Mouse (Mus musculus) cerebellum, adult 8-10 months (tissue): ENCODE measurements at regions not wholly inside any gene's neighbourhood (a gene's known extent, or its start where the extent isn't known, plus 50 kb on each side); places are given as distances from the start of the nearest gene placed in this dataset.

Experiments used
- DNase-seq: peaks from one replicate; pipeline ENCODE4 v3.0.0; 2022

DNA sequence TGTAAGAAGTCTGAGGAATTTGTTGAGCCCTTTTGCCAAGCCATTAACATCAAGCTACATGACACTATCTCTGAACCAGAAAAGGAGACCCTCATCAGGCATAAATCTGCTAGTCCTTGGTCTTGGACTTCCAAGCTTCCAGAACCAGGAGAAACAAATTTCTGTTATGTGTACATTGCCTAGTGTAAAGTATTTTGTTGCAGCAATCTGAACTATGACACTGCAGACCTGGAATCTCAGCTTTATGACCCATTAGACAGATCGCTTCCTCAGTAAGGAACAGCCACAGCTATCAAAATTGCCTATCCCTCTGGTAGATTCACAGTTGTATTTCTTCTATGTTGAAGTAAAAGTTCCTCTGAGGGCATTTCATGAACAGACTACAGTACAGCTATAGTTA is 199.1 kb upstream of the Tmem161b start:
- DNase-seq, result no peak

DNA sequence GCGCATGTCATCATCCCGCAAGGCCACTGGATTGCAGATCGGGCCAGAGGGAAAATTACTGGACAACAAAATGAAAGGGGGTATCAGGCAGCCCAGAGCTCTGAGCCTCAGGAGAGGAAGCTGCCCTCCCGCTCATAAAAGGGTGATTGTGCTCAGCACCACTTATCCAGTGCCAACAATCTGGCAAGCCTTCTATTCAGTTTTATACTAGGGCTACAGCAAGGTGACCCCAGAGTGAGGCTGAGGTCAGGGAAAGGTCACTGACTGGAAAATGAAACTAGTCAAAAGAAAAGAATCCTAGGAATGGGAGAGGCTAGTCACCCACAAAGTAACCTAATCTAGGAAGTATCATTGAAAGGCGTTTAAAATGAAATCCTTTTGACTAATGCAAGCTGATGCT is 198.5 kb upstream of the Tmem161b start:
- no peak for DNase-seq

DNA sequence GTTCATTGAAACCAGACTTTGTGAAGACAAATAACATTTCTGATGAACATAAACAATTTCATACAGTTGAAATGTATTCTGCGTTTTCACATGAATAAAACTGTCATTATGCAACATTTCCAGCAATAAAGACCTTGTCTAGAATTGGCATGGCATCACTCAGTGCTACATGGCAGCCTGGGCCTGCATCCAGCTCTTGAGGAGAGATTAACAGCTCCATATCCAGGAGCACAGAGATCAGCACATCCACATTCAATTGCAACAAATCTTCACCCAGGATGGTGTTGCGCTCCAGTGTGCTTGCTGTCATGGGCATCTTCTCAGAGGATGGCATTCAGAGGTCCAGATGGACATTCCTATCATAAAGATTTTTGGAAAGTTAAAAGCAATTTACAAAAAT is 196.7 kb upstream of the Tmem161b start:
- no peak for DNase-seq

DNA sequence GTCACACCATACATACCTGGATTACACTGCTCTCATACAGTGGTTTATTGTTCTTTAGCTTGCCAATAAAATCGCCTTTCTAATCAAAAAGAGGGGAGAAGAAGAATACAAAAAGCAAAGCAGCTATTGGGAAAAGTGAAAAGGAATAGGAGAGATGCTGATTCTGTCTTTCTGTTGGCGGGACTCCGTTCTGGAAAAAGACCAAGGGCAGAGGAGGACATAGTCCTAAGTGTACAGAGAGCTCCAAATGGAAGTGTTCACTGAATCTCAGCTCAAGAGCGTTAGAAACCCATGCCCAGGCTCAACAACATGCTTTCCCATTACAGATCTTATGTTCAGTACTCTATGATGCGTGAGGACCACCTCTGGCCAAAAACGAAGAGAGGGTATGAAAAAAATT is 174.4 kb upstream of the Tmem161b start:
- no peak for DNase-seq

DNA sequence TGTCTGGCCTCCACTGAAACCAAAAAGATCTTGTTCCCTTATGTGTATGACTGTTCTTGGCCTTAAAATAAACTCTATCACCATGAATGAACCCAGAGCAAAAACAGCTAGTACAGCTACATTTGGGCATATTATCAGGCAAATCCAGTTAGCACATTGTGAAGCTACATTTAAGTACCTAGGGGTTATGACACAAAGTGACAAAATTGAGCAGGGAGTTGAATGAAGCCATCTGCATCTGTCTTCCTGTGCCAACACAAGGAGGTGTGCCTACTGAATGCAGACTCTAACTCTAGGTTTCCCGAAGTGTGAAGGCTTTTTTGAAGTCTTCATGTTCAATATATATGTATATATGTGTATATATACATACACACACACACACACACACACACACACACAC is 169.9 kb upstream of the Tmem161b start:
- no peak for DNase-seq

DNA sequence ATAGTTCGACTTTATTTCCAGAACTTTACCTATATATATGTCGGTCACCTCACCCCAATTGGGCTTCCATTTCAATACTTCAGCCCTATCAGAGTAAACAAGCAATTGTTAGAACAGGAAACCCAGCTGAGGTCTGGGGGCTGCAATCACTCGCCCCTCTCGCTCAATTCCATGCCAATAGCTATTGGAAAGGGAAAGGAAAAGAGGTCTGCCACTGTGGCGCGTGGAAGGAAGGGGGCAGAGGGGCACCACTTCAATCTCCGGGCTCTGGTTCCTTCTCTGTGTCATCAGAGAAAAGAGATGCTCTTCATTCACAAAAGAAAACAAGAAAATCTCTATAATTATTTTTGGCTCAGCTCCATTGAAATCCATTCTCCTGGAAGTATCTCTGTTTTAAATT is 167.1 kb upstream of the Tmem161b start:
- DNase-seq, result no peak

DNA sequence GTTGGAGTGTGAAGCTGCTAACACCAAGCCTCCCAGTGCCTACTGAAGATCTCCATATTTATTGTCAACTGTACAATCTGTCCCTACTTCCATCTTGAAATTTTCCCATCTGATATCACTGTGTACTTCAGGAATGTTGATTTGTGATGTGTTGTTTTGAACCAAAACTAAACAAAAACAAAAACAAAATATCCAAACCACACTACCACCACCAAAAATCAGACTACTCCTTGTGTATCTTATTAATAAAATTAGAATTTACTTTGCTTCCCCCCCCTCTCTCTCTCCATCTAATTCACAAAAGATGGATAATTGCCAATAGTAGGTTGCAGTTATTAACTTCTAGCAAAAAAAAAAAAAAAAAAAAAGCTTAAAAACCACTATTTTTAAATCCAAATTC is 166.5 kb upstream of the Tmem161b start:
- DNase-seq, result no peak

DNA sequence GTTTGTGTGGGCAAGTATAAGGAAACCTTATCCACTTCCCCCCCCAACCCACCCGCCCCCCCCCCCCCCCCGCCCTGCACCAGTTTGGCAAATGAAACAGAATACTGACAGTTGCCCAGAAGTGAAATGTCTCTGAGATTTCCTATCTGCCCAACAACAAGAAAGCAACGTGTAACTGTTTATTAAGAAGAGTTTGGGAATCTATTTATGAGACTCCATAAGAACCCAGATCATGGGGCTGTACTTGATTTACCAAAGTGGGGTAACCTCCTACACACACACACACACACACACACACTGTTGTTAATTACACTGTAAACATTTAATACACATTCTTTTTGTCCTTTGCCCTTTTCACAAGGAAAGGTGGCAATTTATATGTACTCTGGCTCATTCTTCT is 165.6 kb upstream of the Tmem161b start:
- no peak for DNase-seq

DNA sequence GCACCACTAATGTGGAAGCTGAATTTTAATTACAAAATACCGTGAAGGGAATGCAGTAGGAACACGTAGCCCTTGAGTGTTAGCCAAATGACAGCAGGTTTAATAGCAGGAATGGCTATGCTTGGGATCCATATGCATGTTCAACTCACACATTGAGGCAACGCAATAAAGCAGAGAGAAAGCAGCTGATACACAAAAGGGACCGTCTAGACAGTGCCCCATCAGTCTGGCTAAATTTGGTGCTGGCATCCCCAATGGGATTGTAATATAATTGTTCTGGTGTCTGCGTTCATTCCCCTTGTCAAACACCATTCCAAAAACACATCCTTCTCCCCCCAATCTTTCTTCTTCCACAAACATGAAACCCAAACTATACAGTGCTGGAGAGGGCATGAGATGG is 165.1 kb upstream of the Tmem161b start:
- peak; percentile 45 for DNase-seq

DNA sequence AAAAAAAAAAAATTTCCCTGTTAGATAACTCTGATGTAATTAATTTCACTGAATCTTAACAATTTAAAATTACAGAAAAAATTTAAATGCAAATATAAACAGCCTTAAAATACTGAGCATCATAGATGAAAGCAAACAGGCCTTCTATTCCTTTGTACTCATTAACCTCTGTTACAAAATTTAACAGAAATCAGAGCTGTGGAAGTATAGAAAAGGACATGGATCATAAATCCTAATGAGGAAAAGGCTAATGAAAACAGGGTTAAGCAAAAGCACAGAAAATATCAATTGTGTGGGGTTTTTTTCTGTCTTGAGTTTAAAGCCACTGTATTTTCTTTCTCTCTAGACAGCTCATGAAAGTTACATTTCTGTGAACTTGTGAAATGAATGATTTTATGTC is 164.6 kb upstream of the Tmem161b start:
- no peak for DNase-seq

DNA sequence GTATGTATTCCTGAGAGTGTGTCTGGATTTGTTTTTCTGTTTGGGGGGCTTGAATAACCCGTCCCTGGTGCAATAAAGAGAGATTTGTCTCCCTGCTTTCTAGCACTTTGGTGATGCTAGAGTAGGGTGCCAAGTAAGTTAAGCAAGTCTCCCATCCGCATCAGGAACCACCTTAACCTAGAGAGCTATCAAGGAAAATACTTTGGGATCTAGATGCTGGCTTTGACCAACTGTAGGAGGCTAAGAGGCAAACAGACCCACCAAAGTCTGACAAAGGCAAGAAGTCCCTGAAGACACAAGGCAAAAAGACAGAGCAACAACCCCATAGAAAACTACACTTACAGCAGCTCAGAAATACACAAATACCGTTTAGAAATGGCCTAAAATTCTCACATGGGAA is 163.8 kb upstream of the Tmem161b start:
- peak; percentile 44 for DNase-seq

DNA sequence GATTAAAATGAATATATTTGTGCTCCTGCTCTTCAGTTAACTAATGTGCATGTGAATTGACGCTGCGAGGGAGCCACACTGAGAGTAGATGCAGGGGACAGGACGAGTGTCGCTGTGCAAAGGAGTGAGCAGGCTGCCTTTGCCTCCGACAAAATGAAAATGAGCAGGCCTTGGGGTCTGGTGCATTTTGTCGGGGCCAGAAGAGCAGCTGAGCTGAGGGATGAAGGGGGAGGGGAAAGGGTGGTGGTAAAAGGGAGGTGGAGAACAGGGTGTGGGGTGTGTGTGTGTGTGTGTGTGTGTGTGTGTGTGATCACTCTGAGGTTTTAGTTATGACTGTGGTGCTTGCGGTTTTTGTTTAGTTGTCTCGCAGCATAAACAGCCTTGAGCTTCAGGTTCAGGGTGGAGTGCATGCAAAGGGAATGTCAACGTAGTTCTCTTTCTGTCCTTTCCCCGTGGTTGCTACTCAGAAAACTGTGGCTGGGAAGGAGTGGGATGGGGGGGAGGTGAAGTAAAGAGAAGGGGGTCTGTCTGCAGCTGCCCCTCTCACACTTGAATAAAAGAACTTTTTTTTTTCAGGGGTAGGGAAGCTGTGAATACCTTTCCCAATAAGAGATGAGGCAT is 163.0 kb upstream of the Tmem161b start:
- peak; percentile 65 for DNase-seq

DNA sequence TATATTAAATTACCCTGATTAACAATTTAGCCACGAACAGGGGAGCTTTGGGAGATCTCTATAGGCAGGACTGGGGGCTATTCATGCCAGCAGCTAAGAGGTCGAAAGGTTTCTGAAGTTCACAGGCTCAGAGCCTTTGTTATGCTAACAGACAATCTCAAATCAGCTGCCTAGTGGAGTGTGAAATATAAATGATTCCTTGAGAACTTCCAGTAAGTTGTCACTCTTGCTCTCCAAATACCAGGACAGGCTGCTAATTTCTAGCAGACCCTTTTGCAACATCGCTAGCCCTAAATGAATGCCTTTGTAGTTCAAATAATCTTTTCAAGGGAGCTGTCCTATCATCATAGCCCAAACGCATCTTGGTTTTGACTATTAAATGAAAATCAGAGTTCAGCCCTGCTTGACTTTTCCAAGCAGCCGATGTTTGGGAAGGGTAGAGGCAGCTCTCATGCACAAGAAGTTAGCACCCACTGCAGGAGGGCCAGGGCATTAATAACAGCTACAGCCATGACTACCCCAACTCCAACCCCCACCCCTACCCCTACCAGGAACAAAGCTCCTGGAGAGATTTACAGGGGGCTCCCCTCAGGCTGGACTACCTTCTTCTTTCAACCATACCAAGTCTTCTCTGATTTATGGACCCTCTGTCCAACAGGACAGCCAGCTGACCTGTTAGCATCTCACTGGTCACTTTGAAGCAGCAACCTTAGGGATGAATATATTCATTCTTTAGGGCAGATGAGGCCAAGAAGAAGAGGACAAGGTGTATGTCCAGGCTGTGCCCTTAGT is 162.2 kb upstream of the Tmem161b start:
- DNase-seq, result peak; percentile 37

DNA sequence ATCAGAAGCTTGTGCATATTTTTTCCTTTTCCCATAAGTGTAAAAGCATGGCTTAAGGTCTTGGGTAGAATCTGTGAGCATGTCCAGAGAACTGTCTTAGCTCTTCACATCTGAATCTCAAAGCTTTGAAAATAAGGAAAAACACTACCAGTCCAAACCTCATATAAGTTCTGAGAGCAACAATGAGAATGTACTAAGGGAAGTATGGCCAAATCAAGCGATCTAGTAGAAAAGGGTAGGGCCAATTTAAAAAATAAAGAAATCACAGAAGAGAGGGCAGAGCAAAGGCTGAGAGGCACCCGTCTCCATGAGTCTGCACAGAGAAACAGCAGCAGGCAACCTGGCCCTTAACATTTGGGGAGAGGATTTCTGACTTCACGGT is 161.7 kb upstream of the Tmem161b start:
- DNase-seq, result no peak

DNA sequence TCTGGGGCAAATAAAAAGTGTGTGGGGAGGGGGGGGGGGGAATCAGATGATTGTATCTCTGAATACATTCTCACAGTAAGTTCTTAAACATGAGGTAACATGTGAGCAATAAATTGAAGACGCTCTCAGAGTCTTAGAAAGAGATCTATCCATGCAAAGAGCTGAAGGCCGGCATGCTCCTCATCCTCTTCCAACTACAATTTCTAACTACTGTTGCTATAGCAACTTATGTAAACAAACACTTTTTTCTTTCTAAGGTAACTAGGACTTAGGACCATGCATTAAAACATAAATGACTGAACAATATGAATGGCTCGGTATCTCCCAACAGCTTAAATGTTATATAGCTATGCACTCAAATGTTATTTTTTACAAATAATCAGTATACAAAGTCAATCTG is 161.2 kb upstream of the Tmem161b start:
- no peak for DNase-seq

DNA sequence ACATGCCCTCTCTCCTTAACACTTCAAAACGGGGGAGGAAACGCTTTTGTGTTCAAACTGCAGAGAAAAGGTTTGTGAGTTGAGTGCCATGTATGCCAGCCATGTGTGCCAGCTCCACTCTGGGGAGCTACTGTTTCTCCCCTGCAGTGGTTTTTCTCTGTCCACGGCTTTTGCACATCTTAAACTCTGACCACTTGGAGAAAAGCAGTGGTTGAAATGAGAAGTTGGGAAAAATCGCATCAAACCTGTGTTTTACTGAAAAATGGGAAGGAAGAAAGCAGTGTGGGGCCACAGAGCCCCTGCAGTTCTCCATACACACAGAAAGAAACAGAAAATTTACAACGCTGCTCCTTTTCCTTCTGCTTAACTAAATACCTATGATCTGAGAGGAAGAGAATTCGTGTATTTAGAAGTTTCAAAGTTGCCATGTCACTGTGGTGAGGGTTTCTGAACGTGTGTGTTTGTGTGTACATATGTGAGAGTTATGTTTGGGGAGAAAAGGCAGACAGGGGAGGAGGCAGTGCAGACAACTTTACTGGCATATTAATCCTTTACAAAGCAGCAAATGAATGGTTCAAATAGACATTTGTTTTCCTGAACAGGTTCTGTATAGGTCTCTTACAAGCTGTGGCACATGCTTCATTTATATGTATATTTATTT is 160.1 kb upstream of the Tmem161b start:
- DNase-seq, result peak; percentile 41

DNA sequence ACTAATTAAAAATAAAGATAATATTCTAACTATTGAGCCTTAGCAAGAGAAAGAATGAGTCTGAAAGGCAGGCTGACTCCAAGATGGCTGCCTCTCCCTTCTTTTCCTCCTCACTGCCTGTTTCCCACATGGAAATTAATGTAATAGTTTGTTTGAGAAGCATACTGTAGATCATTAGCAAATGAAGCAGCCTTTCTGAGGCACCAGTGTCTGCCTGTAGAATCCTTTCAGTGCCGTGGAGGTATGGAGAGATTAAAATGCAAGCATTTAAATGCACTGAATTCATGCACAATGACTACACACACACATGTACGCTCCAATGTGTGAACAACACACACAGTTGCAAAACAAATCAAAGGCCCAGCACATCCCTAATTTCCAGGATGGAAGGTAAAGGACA is 159.5 kb upstream of the Tmem161b start:
- DNase-seq, result peak; percentile 37

DNA sequence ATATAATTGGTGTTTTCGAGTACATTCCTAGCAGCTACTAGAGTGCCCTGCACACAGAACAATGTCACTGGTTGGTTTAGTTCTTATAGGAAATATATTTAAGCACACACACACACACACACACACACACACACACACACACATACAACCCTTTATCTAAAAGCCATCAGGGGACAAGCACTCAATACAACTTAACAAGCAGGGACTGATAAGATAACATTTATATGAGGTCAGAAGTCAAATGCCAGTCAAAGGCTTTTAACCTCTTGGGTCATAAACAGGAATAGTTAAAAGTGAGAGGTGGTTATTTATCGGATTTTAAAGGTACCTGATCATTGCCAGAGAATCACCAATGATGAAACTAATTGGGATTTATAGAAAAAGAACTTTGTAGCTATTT is 158.7 kb upstream of the Tmem161b start:
- DNase-seq, result no peak

DNA sequence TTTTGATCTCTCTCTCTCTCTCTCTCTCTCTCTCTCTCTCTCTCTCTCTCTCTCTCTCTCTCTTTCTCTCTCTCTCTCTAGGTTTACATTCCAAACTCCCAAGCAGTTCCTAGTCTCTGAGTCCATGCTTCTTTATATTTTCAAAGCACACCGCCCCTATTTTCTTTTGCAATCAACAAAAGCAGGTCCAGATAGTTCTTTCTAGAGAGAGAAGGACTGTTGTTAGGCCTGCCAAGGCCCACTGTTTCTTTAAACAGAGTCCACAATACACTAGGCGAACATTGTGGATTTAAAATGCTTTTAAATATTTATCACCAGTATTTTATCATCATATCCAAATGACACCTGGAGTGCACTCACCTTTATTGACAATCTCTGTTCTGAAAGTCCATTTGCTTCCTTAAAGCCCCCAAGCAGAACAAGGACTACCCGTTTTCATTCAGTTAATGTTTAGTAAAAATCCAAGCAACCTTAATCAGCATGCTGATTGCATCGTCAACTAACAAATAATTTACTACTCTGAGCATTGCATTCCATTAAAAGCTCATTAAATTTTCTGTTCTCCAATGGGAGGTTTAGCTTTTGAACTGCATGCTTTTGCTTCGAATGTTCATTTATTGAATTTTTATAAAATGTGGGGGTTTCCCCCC is 157.7 kb upstream of the Tmem161b start:
- DNase-seq, result peak; percentile 34

DNA sequence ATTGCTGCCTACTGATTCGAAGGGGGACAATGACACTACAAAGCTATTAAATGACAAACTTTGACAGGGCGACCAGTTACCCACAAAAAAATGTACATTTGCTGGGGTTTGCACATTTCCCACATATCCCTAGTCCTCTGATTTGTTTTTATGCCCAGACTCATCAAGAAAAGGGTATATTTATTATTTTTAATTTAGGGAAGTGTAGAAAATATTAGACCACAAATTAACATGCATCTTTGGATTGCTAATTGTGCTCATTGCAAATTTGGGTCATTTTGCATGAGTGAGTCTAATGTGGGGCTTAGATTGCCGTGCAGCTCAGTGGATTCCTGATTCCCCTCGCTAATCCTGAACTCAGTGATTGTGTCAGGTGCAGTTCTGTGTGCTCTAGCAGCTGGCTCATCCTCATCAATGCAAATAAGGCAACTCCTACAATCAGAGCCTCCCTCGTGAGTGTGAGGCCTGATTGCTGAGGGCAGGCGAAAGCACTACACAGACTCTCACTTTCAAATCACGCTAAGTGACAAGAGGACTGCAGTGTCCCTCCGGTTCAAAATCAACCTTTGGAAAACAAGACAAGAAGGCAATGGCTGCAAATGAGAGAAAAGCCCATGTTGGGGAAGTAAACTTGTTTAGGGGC is 156.7 kb upstream of the Tmem161b start:
- DNase-seq, result peak; percentile 46

DNA sequence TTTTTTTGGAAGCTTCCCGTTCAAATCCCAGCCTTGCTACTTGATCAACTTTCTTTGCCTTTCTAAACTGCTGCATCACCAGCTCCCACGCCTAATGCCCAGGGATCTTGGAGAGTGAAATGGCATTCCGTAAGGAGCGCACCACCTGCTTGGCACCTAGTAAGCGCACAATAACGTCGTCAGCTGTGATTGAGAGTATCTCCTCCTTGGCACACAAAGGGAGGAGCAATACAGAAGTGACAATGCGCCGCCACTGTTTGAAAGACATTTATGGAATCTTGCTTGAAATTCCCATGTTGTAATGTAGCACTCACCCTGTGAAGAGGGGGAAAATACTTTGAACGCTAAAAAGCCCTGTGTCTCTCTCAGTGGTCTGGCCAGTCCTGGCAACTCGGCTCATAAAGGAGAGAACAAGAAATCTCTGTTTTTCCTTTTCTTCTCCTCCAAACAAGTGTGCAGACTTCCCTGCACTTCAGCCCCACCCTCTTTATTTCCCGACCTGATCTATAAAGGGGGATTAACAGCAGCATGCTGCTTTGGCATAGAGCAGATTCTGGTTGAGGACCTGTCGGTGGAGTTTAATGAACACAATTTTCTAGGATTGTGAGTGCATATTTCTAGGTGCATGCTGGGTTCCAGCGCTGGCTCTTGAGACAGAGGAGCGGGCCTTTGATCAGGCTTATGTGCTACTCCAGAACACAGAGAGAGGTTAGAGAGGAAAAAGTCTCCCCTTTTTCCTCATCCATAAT is 155.7 kb upstream of the Tmem161b start:
- peak; percentile 39 for DNase-seq

DNA sequence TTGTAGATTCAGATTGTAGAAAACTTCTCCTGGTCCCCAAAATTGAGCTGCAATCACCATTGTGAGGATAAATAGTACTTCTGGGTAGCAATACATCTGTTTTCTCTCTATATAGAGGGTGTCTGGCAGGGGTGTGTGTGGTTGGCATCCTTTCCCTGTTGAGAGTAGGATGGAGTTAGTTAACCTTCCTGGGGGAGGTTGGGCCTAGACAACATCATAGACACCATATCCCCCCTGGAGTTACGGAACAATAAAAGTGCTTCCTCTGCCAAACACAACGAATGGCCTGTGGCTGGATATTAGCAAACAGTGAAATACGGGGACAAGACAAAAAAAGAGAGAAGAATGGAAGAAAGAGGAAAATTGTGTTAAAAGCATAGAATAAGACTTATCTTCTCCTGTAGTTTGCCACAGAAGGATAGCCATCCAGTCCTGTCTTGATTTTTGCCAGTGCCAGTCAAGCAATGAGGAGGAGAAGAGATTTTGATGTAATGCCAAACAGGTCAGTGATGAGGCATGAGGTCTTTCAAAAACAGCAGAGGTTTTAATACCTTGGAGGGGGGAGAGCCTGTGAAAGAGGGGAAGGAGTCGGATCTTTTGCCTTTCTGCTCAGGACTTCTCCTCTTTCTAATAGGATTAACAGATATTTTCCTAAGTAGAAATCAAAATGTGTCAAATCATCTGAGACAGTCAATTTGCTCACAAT is 155.0 kb upstream of the Tmem161b start:
- DNase-seq, result no peak
